Mouse (Mus musculus) forebrain, postnatal 0 days (tissue): ENCODE data around the gene Ifi211. TPM values are rescaled to one million over a fixed set of nuclear protein-coding genes. Genes with fewer than 3 reads are reported as not detected.
"Not testable (repeated sequence)": the region's sequence is repeated elsewhere in the genome, so short reads cannot be mapped to it uniquely, and the experiment has no call there.

ENCODE experiments used
- ATAC-seq: fragments of 200-750 bp; cut with Nextera tagmentation; 2 replicates; pipeline ENCODE4 v1.8.0; 2017; ENCODE audit warnings: mild to moderate bottlenecking, moderate library complexity
- DNase-seq: peaks from one replicate; pipeline ENCODE4 v3.0.0-alpha.2; 2015
- H3K27ac ChIP-seq: fragments of 300-500 bp; sonication (generic); 2 replicates; pipeline ENCODE4 v1.5.1; 2014; ENCODE audit warnings: low read depth, mild to moderate bottlenecking, antibody characterized with exemption, low read length, moderate library complexity, mixed read lengths
- H3K27me3 ChIP-seq: fragments of 300-500 bp; sonication (generic); 2 replicates; pipeline ENCODE4 v1.6.1; 2014; ENCODE audit warnings: mild to moderate bottlenecking, low read length, mixed read lengths; ENCODE audit not compliant: insufficient read depth
- H3K36me3 ChIP-seq: fragments of 300-500 bp; sonication (generic); 2 replicates; pipeline ENCODE4 v1.6.1; 2014; ENCODE audit warnings: mild to moderate bottlenecking, moderate library complexity; ENCODE audit not compliant: insufficient read depth
- H3K4me1 ChIP-seq: fragments of 300-500 bp; sonication (generic); 2 replicates; pipeline ENCODE4 v1.6.1; 2014; ENCODE audit warnings: antibody characterized with exemption; ENCODE audit not compliant: insufficient read depth
- H3K4me2 ChIP-seq: fragments of 300-500 bp; sonication (generic); 2 replicates; pipeline ENCODE4 v1.6.1; 2014; ENCODE audit warnings: low read depth, mild to moderate bottlenecking, moderate library complexity
- H3K4me3 ChIP-seq: fragments of 300-500 bp; sonication (generic); 2 replicates; pipeline ENCODE4 v1.5.1; 2014; ENCODE audit warnings: low read depth, low read length, mixed read lengths
- H3K9ac ChIP-seq: fragments of 300-500 bp; sonication (generic); 2 replicates; pipeline ENCODE4 v1.6.1; 2014; ENCODE audit warnings: mild to moderate bottlenecking
- H3K9me3 ChIP-seq: fragments of 300-500 bp; sonication (generic); 2 replicates; pipeline ENCODE4 v1.6.1; 2016; ENCODE audit warnings: low read length
- CTCF ChIP-seq: sonication (generic); IDR thresholded peaks from 2 replicates; pipeline ENCODE4 v1.5.1; 2016; ENCODE audit warnings: antibody characterized with exemption, control low read depth, low read depth
- WGBS: fragments of 180-500 bp; shearing (Covaris S2); extraction: QIAGEN DNeasy Blood & Tissue Kit; methylation state at CpG from one replicate; pipeline ENCODE4 v1.1.7; 2014; 5-methylcytosine and 5-hydroxymethylcytosine counted together
- polyA plus RNA-seq: library from polyadenylated mRNA; unstranded; fragments of >200 nt; fragmentation: Nextera tagmentation; extraction: Ambion mirVana; gene quantifications from 2 replicates; pipeline ENCODE4 v1.2.1, GENCODE M21; 2015
- total RNA-seq: library from RNA; depleted of rRNA; stranded (reverse); fragments of >200 nt; gene quantifications from 2 replicates; pipeline ENCODE4 v1.2.3, GENCODE M21; 2014; rRNA removed

Ifi211 gene
- total RNA-seq, result 0.43 TPM in 1 of 2 replicates, not detected in the other
- 0.35 and 0.48 TPM in 2 replicates for polyA plus RNA-seq

- WGBS, result 90% methylated on average over 6 of the region's 6 CpGs
- not testable (repeated sequence) for H3K27ac ChIP-seq, H3K9me3 ChIP-seq, H3K4me3 ChIP-seq, H3K4me1 ChIP-seq, H3K27me3 ChIP-seq, H3K9ac ChIP-seq, H3K4me2 ChIP-seq, ATAC-seq, DNase-seq, H3K36me3 ChIP-seq
Observed at GRCm38 (mm10) chr1:173912548-173913255, at the start of gene Ifi211. Ifi211 (minus strand) TSS chr1:173913046.

- not testable (repeated sequence) for H3K4me2 ChIP-seq, H3K4me1 ChIP-seq, H3K36me3 ChIP-seq, H3K27ac ChIP-seq, ATAC-seq, DNase-seq, H3K27me3 ChIP-seq, H3K4me3 ChIP-seq, H3K9ac ChIP-seq, H3K9me3 ChIP-seq
- WGBS, result 81% methylated on average over 1 of the region's 1 CpGs
Observed at GRCm38 (mm10) chr1:173961491-173961890, 48.6 kb upstream of the Ifi211 start.

GRCm38 (mm10) chr1:173959998-173960397 lies 47.2 kb upstream of the Ifi211 start:
- H3K4me2 ChIP-seq, H3K9ac ChIP-seq, H3K4me1 ChIP-seq, H3K9me3 ChIP-seq, ATAC-seq, H3K27me3 ChIP-seq, H3K36me3 ChIP-seq, H3K27ac ChIP-seq, H3K4me3 ChIP-seq, DNase-seq: not testable (repeated sequence)
- WGBS, result 59% methylated on average over 3 of the region's 3 CpGs

GRCm38 (mm10) chr1:173955839-173956527 lies 43.1 kb upstream of the Ifi211 start:
- not testable (repeated sequence) for H3K27me3 ChIP-seq, H3K4me3 ChIP-seq, H3K9ac ChIP-seq, H3K9me3 ChIP-seq, H3K27ac ChIP-seq, H3K4me2 ChIP-seq, DNase-seq, H3K36me3 ChIP-seq, H3K4me1 ChIP-seq, ATAC-seq
- 79% methylated on average over 3 of the region's 3 CpGs for WGBS

GRCm38 (mm10) chr1:173955071-173955796 lies 42.4 kb upstream of the Ifi211 start:
- 92% methylated on average over 2 of the region's 2 CpGs for WGBS
- Histone ChIP-seq H3K4me2 (no peak overlapping the region), H3K27me3 (no peaks in the 10 kb centered on the region), H3K4me3 (no peak overlapping the region), H3K27ac (no peak overlapping the region), H3K9ac (no peak overlapping the region), H3K9me3 (no peaks in the 10 kb centered on the region), H3K36me3 (no peaks in the 10 kb centered on the region), H3K4me1 (no peaks in the 10 kb centered on the region)
- TF ChIP-seq CTCF, result no peak
- no peak for ATAC-seq
- no peak for DNase-seq

- Histone ChIP-seq H3K4me3 (no peak overlapping the region), H3K9ac (no peak overlapping the region), H3K27me3 (no peaks in the 10 kb centered on the region), H3K4me2 (no peak overlapping the region), H3K27ac (no peak overlapping the region), H3K4me1 (no peaks in the 10 kb centered on the region), H3K9me3 (no peaks in the 10 kb centered on the region), H3K36me3 (no peaks in the 10 kb centered on the region)
- no peak for ATAC-seq
- 93% methylated on average over 1 of the region's 1 CpGs for WGBS
- no peak for DNase-seq
- TF ChIP-seq CTCF, result no peak
Observed at GRCm38 (mm10) chr1:173953563-173953962, 40.7 kb upstream of the Ifi211 start.

GRCm38 (mm10) chr1:173949044-173949443 lies 36.2 kb upstream of the Ifi211 start:
- not testable (repeated sequence) for H3K9ac ChIP-seq, ATAC-seq, H3K4me2 ChIP-seq, H3K9me3 ChIP-seq, DNase-seq, H3K4me1 ChIP-seq, H3K36me3 ChIP-seq, H3K27ac ChIP-seq, H3K4me3 ChIP-seq, H3K27me3 ChIP-seq
- WGBS, result 93% methylated on average over 2 of the region's 2 CpGs

- H3K27ac ChIP-seq, H3K27me3 ChIP-seq, ATAC-seq, H3K9ac ChIP-seq, H3K9me3 ChIP-seq, H3K4me3 ChIP-seq, H3K4me1 ChIP-seq, H3K4me2 ChIP-seq, H3K36me3 ChIP-seq: not testable (repeated sequence)
- DNase-seq, result peak; percentile 5
Observed at GRCm38 (mm10) chr1:173942780-173943066, 29.9 kb upstream of the Ifi211 start.

- WGBS, result 67% methylated on average over 3 of the region's 3 CpGs
Observed at GRCm38 (mm10) chr1:173941924-173942779, 29.3 kb upstream of the Ifi211 start, which contains the start of the genes Mndal and Ifi203. Mndal (minus strand) TSS chr1:173942491. Ifi203 (minus strand) TSS chr1:173942672.

More at GRCm38 (mm10) chr1:173941924-173942779, 29.3 kb upstream of the Ifi211 start, which contains the start of the genes Mndal and Ifi203:
- H3K4me1 ChIP-seq, H3K9me3 ChIP-seq, H3K27ac ChIP-seq, DNase-seq, H3K36me3 ChIP-seq, H3K9ac ChIP-seq, ATAC-seq, H3K4me3 ChIP-seq, H3K4me2 ChIP-seq, H3K27me3 ChIP-seq: not testable (repeated sequence)
